ENCODE assay signal across 8 mouse cellular contexts in the genomic region with DNA sequence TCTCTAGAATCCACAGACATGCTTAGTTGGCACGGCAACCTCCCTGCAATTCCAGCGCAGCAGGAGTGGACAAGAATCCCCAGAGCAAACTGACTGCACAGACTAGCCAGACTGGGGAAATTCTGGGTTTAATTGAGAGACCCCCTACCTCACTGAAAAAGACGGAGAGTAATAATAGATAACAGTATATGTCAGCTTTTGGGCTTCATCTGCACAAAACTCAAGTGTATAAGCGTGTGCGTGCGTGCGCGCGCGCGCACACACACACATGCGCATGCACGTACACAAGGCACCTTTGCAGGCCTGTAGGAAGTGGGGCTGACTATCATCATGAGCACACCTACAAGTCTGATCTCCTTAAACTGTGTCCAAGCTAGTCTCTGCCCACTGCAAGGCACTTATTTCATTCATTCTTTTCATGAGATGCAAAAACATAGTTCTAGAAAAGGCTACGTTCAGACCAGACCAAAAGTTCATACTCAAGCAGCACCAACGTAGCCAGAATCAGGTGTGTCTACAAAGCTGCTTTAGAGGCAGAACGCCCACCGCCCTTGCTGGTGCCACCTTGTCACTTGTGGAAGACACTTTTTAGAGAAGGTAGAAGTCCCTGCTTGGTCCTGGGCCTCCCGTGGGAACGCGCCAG.
DNase-seq lines count a peak whose midpoint lies in the region; ATAC-seq and TF ChIP-seq lines count a peak whose summit lies in the region.

No protein-coding gene starts in this region.

- peak overlapping the region; percentile 78 for H3K4me2 ChIP-seq in forebrain, embryonic 14.5 days (ENCODE audit: low read length)
- peak overlapping the region; percentile 69 for H3K4me2 ChIP-seq in liver, embryonic 12.5 days
- peak overlapping the region; percentile 73 for H3K4me2 ChIP-seq in stomach, postnatal 0 days (replicated peaks; ENCODE audit: low read depth)

- H3K36me3 ChIP-seq in testis, adult 2 months (ENCODE audit: control insufficient read depth, insufficient read depth, low read length): no peaks in the 10 kb centered on the region
- no peaks in the 10 kb centered on the region for H3K36me3 ChIP-seq in forebrain, embryonic 14.5 days (ENCODE audit: control insufficient read depth, insufficient read depth, low read length)
- H3K36me3 ChIP-seq in liver, embryonic 12.5 days: no peaks in the 10 kb centered on the region
- no peaks in the 10 kb centered on the region for H3K36me3 ChIP-seq in stomach, postnatal 0 days (ENCODE audit: control insufficient read depth, insufficient read depth, low read length)

- DNase-seq in testis, postnatal 14 days (ENCODE audit: low spot score): no peak
- peak; percentile 49 for DNase-seq in forebrain, embryonic 14.5 days (ENCODE audit: low spot score)
- DNase-seq in stomach, postnatal 0 days (ENCODE audit: low spot score): peak; percentile 45
- DNase-seq in spleen, postnatal 14 days (ENCODE audit: low spot score in 2 of 2): no peak
- DNase-seq in lung, postnatal 4 days: no peak
- DNase-seq in layer of hippocampus, adult 9-11 months: no peak

- peak; percentile 45; the same call in 1 of the 2 replicates for ATAC-seq in forebrain, embryonic 14.5 days
- no peak for ATAC-seq in liver, embryonic 12.5 days
- ATAC-seq in stomach, postnatal 0 days (ENCODE audit: low FRiP score, low TSS enrichment): peak; percentile 43; the same call in 1 of the 2 replicates

- TF ChIP-seq POLR2A in testis, adult 2 months (IDR thresholded peaks at IDR 0.05; ENCODE audit: control insufficient read depth, low read depth, low read length): no peak

- no peak for TF ChIP-seq EP300 in stomach, postnatal 0 days (optimal IDR thresholded peaks at IDR 0.05)

- no peak for TF ChIP-seq CTCF in testis, adult 2 months (IDR thresholded peaks at IDR 0.05; ENCODE audit: control insufficient read depth, insufficient read depth, insufficient replicate concordance, low read depth, low read length)
- TF ChIP-seq CTCF in stomach, postnatal 0 days (IDR thresholded peaks at IDR 0.05; ENCODE audit: low read depth): no peak

- no peaks in the 10 kb centered on the region for H3K27me3 ChIP-seq in testis, adult 2 months (ENCODE audit: control insufficient read depth, insufficient read depth, low read length)
- H3K27me3 ChIP-seq in forebrain, embryonic 14.5 days (replicated peaks; ENCODE audit: control insufficient read depth, insufficient read depth, low read length): 0 out of 2 replicates have a peak, but pooled peaks cover 5% of the 10 kb centered on the region
- H3K27me3 ChIP-seq in liver, embryonic 12.5 days (replicated peaks): peaks cover 43% of the 10 kb centered on the region
- H3K27me3 ChIP-seq in stomach, postnatal 0 days (ENCODE audit: control insufficient read depth, insufficient read depth, low read length): no peaks in the 10 kb centered on the region

- H3K9me3 ChIP-seq in forebrain, embryonic 14.5 days (replicated peaks; ENCODE audit: control insufficient read depth, low read length): no peaks in the 10 kb centered on the region
- no peaks in the 10 kb centered on the region for H3K9me3 ChIP-seq in liver, embryonic 12.5 days (replicated peaks)
- no peaks in the 10 kb centered on the region for H3K9me3 ChIP-seq in stomach, postnatal 0 days (ENCODE audit: control insufficient read depth, low read length)

- peaks cover 6% of the 10 kb centered on the region for H3K4me1 ChIP-seq in testis, adult 2 months (ENCODE audit: control insufficient read depth, insufficient read depth, low read length)
- peaks cover 7% of the 10 kb centered on the region; the same call in 1 of the 2 replicates for H3K4me1 ChIP-seq in forebrain, embryonic 14.5 days (ENCODE audit: control insufficient read depth, insufficient read depth, low read length)
- H3K4me1 ChIP-seq in liver, embryonic 12.5 days: peaks cover 7% of the 10 kb centered on the region
- H3K4me1 ChIP-seq in stomach, postnatal 0 days (replicated peaks; ENCODE audit: control insufficient read depth, insufficient read depth): no peaks in the 10 kb centered on the region

- no peak overlapping the region for H3K27ac ChIP-seq in testis, adult 2 months (ENCODE audit: control insufficient read depth, insufficient read depth, low read depth, low read length)
- H3K27ac ChIP-seq in forebrain, embryonic 14.5 days (ENCODE audit: low read depth, low read length): no peak overlapping the region
- H3K27ac ChIP-seq in liver, embryonic 12.5 days: no peak overlapping the region
- H3K27ac ChIP-seq in stomach, postnatal 0 days (replicated peaks): peak overlapping the region; percentile 82

- 10% methylated on average over 20 of the region's 20 CpGs for whole genome bisulfite sequencing in forebrain, embryonic 14.5 days
- WGBS in liver, embryonic 12.5 days (ENCODE audit: insufficient replicate concordance): 13% methylated on average over 20 of the region's 20 CpGs
- 10% methylated on average over 20 of the region's 20 CpGs for WGBS in stomach, postnatal 0 days

- H3K9ac ChIP-seq in forebrain, embryonic 14.5 days (ENCODE audit: low read length): peak overlapping the region; percentile 35
- no peak overlapping the region for H3K9ac ChIP-seq in liver, embryonic 12.5 days
- no peak overlapping the region; the same call in 1 of the 2 replicates for H3K9ac ChIP-seq in stomach, postnatal 0 days (ENCODE audit: low read length)

- peak overlapping the region; percentile 13; the same call in 1 of the 2 replicates for H3K4me3 ChIP-seq in testis, adult 2 months (ENCODE audit: control insufficient read depth, low read depth, low read length)
- H3K4me3 ChIP-seq in forebrain, embryonic 14.5 days (ENCODE audit: low read depth, low read length): peak overlapping the region; percentile 40
- peak overlapping the region; percentile 40 for H3K4me3 ChIP-seq in liver, embryonic 12.5 days
- H3K4me3 ChIP-seq in stomach, postnatal 0 days (ENCODE audit: low read depth, low read length): peak overlapping the region; percentile 44

Comparison
In these comparisons a context has a peak if more than half of its experiments do, and no peak if none do; other contexts are left out.
1. DNase-seq: peak in forebrain, embryonic 14.5 days (single experiment) and stomach, postnatal 0 days (single experiment); none in testis, postnatal 14 days (single experiment), spleen, postnatal 14 days (0 of 2), lung, postnatal 4 days (0 of 2) and layer of hippocampus, adult 9-11 months (single experiment).
2. Peak in every context shown above with its lines, with median percentiles within 50 percentile points of each other: H3K4me3 ChIP-seq and H3K4me2 ChIP-seq.